Mouse (Mus musculus): ENCODE data around the gene Rexo5. TPM values are rescaled to one million over a fixed set of nuclear protein-coding genes. Genes with fewer than 3 reads are reported as not detected.
A peak's percentile ranks its signal among the peaks of the same experiment; 100 is the strongest.

Rexo5 gene
- polyA plus RNA-seq, 1 experiment, result 0.62 TPM

GRCm38 (mm10) chr7:119794251-119794638 is 439 bp downstream of the Rexo5 start:
- H3K27me3 ChIP-seq (ENCODE audit: control insufficient read depth, insufficient read depth, low read length), result no peaks in the 10 kb centered on the region
- TF ChIP-seq CTCF (IDR thresholded peaks at IDR 0.05; ENCODE audit: extremely low read depth, insufficient read length, insufficient replicate concordance, low read depth, low read length) (no peak), POLR2A (IDR thresholded peaks at IDR 0.05; ENCODE audit: low read depth, low read length) (no peak)
- peak overlapping the region; percentile 2; the same call in 1 of the 2 replicates for H3K27ac ChIP-seq (ENCODE audit: insufficient read depth, low read depth, low read length)
- peak overlapping the region; percentile 98 for H3K4me3 ChIP-seq (ENCODE audit: low read depth, low read length)
- H3K36me3 ChIP-seq (ENCODE audit: control insufficient read depth, insufficient read depth, low read length), result peaks cover 4% of the 10 kb centered on the region
- WGBS, result 1% methylated on average over 21 of the region's 21 CpGs
- peaks cover 4% of the 10 kb centered on the region for H3K4me1 ChIP-seq (ENCODE audit: control insufficient read depth, insufficient read depth, insufficient read length, low read length)

DNA sequence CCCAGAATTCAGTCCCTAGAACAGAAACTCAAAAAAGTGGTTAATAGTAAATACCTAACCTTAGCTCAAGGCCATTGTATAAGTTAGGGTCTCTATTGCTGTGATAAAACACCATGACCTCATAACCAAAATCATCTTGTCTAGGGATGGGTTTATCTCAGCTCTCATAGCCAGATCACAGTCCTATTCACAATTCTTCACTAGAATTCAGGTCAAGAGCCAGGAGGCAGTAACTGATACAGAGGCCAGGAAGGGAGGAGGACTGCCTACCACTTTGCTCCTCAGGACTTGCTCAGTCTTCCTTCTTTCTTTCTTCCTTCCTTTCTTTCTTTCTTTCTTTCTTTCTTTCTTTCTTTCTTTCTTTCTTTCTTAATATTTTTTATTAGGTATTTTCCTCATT is 1.5 kb downstream of the Rexo5 start:
- no peak for TF ChIP-seq CTCF (IDR thresholded peaks at IDR 0.05; ENCODE audit: extremely low read depth, insufficient read length, insufficient replicate concordance, low read depth, low read length)
- no peak for TF ChIP-seq POLR2A (IDR thresholded peaks at IDR 0.05; ENCODE audit: low read depth, low read length)
- Histone ChIP-seq H3K27me3 (ENCODE audit: control insufficient read depth, insufficient read depth, low read length) (no peaks in the 10 kb centered on the region), H3K4me1 (ENCODE audit: control insufficient read depth, insufficient read depth, insufficient read length, low read length) (peaks cover 4% of the 10 kb centered on the region), H3K4me3 (ENCODE audit: low read depth, low read length) (no peak overlapping the region), H3K27ac (ENCODE audit: insufficient read depth, low read depth, low read length) (no peak overlapping the region), H3K36me3 (ENCODE audit: control insufficient read depth, insufficient read depth, low read length) (no peaks in the 10 kb centered on the region)

DNA sequence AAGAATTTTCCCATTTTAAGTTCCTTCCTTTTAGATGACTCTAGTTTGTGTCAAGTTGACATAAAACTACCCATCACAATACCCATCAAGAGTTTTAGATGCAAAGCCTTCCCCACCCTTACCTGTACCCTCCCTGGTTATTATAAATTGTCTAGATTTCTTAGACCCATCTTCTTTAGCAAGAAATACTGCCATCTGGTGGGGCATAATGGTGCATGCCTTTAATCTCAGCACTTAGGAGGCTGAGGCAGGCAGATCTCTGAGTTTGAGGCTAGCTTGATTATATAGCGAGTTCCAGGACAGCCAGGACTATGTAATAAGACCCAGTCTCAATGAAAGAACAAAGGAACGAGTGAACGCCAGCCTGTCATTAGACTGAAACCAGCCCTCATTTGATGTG is 6.7 kb downstream of the Rexo5 start:
- TF ChIP-seq POLR2A (IDR thresholded peaks at IDR 0.05; ENCODE audit: low read depth, low read length) (no peak), CTCF (IDR thresholded peaks at IDR 0.05; ENCODE audit: extremely low read depth, insufficient read length, insufficient replicate concordance, low read depth, low read length) (no peak)
- Histone ChIP-seq H3K27ac (ENCODE audit: insufficient read depth, low read depth, low read length) (no peak overlapping the region), H3K4me1 (ENCODE audit: control insufficient read depth, insufficient read depth, insufficient read length, low read length) (no peaks in the 10 kb centered on the region), H3K36me3 (ENCODE audit: control insufficient read depth, insufficient read depth, low read length) (peaks cover 1% of the 10 kb centered on the region), H3K27me3 (ENCODE audit: control insufficient read depth, insufficient read depth, low read length) (no peaks in the 10 kb centered on the region), H3K4me3 (ENCODE audit: low read depth, low read length) (no peak overlapping the region)
- 94% methylated on average over 3 of the region's 3 CpGs for WGBS

DNA sequence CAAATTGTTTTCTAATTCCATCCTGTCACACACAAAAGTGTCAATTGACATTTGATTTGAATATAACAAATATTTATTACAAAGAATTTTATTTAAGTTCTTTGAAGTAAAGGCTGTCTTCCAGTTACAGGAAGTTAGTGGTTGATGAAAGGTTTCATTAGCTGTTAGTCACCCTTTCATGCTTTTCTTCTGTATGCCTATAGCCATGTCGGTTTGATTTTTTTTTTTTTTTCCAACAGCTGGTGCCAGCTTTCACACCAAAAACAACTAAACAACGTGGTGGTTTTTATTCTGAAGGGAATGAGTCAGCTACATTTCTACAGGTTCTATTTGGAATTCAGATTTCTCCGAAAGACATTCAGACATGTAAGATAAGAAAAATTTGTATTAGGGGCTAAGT is 7.2 kb downstream of the Rexo5 start:
- WGBS, result 78% methylated on average over 3 of the region's 3 CpGs

GRCm38 (mm10) chr7:119807396-119807795 is 13.6 kb downstream of the Rexo5 start:
- Histone ChIP-seq H3K4me1 (ENCODE audit: control insufficient read depth, insufficient read depth, insufficient read length, low read length) (no peaks in the 10 kb centered on the region), H3K36me3 (ENCODE audit: control insufficient read depth, insufficient read depth, low read length) (peaks cover 12% of the 10 kb centered on the region), H3K27ac (ENCODE audit: insufficient read depth, low read depth, low read length) (no peak overlapping the region), H3K4me3 (ENCODE audit: low read depth, low read length) (no peak overlapping the region), H3K27me3 (ENCODE audit: control insufficient read depth, insufficient read depth, low read length) (no peaks in the 10 kb centered on the region)
- WGBS, result 89% methylated on average over 5 of the region's 5 CpGs
- TF ChIP-seq POLR2A (IDR thresholded peaks at IDR 0.05; ENCODE audit: low read depth, low read length) (no peak), CTCF (IDR thresholded peaks at IDR 0.05; ENCODE audit: extremely low read depth, insufficient read length, insufficient replicate concordance, low read depth, low read length) (no peak)

More for the DNA sequence above, 7.2 kb downstream of the Rexo5 start:
- Histone ChIP-seq H3K27ac (ENCODE audit: insufficient read depth, low read depth, low read length) (no peak overlapping the region), H3K4me3 (ENCODE audit: low read depth, low read length) (no peak overlapping the region), H3K4me1 (ENCODE audit: control insufficient read depth, insufficient read depth, insufficient read length, low read length) (no peaks in the 10 kb centered on the region), H3K36me3 (ENCODE audit: control insufficient read depth, insufficient read depth, low read length) (peaks cover 2% of the 10 kb centered on the region), H3K27me3 (ENCODE audit: control insufficient read depth, insufficient read depth, low read length) (no peaks in the 10 kb centered on the region)
- TF ChIP-seq POLR2A (IDR thresholded peaks at IDR 0.05; ENCODE audit: low read depth, low read length), result no peak
- no peak for TF ChIP-seq CTCF (IDR thresholded peaks at IDR 0.05; ENCODE audit: extremely low read depth, insufficient read length, insufficient replicate concordance, low read depth, low read length)

DNA sequence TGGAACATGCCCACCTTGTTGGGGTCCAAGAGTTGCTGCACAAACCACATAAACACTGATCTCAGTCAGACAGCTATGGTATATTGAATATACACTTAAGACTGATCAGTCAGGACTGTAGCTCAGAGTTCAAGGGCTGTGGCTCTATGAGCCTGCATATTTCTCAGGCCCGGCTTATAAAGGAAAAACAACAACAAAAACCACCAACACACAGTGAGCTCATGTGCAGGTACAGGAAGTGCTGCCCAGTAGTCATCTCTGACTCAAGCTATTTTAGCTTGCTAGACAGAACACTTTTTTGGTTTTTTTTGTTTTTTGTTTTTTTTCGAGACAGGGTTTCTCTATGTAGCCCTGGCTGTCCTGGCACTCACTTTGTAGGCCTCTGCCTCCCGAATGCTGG is 14.9 kb downstream of the Rexo5 start:
- WGBS, result 92% methylated on average over 3 of the region's 3 CpGs
- TF ChIP-seq CTCF (IDR thresholded peaks at IDR 0.05; ENCODE audit: extremely low read depth, insufficient read length, insufficient replicate concordance, low read depth, low read length), result no peak
- TF ChIP-seq POLR2A (IDR thresholded peaks at IDR 0.05; ENCODE audit: low read depth, low read length), result no peak

DNA sequence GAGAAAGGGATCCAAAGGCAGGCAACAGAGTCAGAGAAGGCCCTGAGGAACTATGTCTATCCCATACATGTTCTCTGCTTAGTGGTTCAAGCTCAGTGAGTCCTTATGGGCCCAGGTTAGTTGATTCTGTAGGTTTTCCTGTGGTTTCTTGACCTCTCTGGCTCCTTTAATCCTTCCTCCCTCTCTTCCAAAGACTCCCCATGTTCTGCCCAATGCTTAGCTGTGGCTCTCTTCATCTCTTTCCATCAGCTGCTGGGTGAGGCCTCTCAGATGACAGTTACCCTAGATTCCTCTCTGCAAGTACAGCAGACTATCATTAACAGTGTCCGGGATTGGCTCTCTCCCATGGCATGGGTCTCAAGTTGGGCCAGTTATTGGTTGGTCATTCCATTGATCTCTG is 41.6 kb downstream of the Rexo5 start:
- 93% methylated on average over 1 of the region's 1 CpGs for WGBS
- TF ChIP-seq POLR2A (IDR thresholded peaks at IDR 0.05; ENCODE audit: low read depth, low read length), result no peak
- TF ChIP-seq CTCF (IDR thresholded peaks at IDR 0.05; ENCODE audit: extremely low read depth, insufficient read length, insufficient replicate concordance, low read depth, low read length), result no peak
- H3K4me1 ChIP-seq (ENCODE audit: control insufficient read depth, insufficient read depth, insufficient read length, low read length), result no peaks in the 10 kb centered on the region
- H3K27ac ChIP-seq (ENCODE audit: insufficient read depth, low read depth, low read length), result no peak overlapping the region
- 0 out of 2 replicates have a peak, but pooled peaks cover 1% of the 10 kb centered on the region for H3K36me3 ChIP-seq (ENCODE audit: control insufficient read depth, insufficient read depth, low read length)
- no peaks in the 10 kb centered on the region for H3K27me3 ChIP-seq (ENCODE audit: control insufficient read depth, insufficient read depth, low read length)
- no peak overlapping the region for H3K4me3 ChIP-seq (ENCODE audit: low read depth, low read length)

More for the DNA sequence above, 14.9 kb downstream of the Rexo5 start:
- Histone ChIP-seq H3K27ac (ENCODE audit: insufficient read depth, low read depth, low read length) (no peak overlapping the region), H3K27me3 (ENCODE audit: control insufficient read depth, insufficient read depth, low read length) (no peaks in the 10 kb centered on the region), H3K4me1 (ENCODE audit: control insufficient read depth, insufficient read depth, insufficient read length, low read length) (no peaks in the 10 kb centered on the region), H3K36me3 (ENCODE audit: control insufficient read depth, insufficient read depth, low read length) (peaks cover 12% of the 10 kb centered on the region), H3K4me3 (ENCODE audit: low read depth, low read length) (no peak overlapping the region)

Data from small intestine, adult 2 months (tissue).